Mouse (Mus musculus) inflammation-experienced regulatory T-cells, adult 16 weeks (primary cell): ENCODE results near the gene Ngrn. TPM values are rescaled to one million over a fixed set of nuclear protein-coding genes. Genes with fewer than 3 reads are reported as not detected.

Experiments
- polyA plus RNA-seq: library from polyadenylated mRNA; unstranded; fragments of 100-300 nt; shearing (Covaris generic); gene quantifications from one replicate; pipeline ENCODE4 v1.2.1, GENCODE M21; 2017

Ngrn gene
- 66.5 TPM for polyA plus RNA-seq

DNA sequence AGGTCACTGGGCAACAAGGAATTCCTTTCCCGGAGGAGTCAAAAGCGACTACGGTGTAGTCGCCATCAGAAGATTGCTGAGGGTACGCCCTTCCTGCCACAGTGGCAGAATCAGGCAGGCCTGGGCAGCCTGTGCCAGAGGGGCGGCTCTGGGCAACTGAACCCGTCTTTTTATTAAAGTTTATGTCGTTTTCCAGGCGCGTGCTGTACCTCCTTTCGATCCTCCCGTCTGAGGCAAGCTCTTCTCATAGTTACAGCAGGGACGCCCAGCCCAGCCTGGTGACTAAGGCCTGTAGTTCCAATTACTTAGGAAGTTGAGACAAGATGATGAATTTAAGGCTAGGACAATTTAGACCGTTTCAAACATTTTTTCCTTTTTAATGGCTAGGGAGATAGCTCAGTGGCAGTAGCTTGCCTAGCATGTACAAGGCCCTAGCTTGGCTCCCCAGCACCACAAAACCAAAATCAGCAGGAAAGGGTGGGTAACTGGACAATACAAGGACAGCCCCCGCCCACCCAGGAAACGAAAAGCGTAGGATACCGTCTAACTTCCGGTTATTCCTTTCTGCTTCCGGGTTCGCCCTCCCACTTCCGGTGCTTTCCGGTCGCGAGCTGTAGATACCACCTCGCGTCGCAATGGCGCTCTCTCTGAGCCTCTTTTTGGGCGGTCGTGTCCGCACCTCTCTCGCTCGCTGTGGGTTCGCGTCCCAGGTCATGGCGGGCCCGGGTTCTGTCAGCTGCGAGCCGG, at the start of gene Ngrn:
Gene Ngrn, plus strand, starts transcription at position 591 of the 747 bp plus-strand sequence.

DNA sequence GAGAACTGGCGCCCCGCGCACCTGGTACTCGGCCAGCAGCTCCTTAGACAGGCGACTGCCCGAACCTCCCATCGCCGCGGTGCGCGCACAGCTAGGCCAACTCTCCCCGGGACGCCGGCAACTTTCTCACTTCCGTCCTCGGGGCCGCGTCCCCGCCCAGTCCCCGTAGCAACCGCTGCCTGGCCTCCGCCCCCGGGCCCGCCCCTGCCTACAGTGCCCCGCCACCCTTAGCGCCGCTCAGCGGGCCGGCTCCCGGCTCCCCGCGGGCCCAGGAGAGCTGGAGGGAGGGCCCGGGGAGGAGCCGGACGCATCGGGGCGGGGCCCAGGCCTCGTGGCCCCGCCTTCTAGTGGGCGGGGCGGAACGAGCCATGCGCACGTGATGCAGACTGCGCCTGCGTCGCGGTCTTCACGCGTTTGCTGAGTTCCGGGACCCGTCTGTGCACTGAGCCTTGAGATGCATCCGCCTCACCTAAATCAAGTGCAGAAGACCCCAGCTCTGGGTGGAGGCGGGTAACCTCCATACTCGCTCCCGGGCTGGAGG, 28.5 kb upstream of the Ngrn start, which contains the start of the genes Cib1 and Gdpgp1:
Gene Cib1, minus strand, starts transcription at position 325 of the 541 bp plus-strand sequence.
Gene Gdpgp1, plus strand, starts transcription at position 377 of the 541 bp plus-strand sequence.

DNA sequence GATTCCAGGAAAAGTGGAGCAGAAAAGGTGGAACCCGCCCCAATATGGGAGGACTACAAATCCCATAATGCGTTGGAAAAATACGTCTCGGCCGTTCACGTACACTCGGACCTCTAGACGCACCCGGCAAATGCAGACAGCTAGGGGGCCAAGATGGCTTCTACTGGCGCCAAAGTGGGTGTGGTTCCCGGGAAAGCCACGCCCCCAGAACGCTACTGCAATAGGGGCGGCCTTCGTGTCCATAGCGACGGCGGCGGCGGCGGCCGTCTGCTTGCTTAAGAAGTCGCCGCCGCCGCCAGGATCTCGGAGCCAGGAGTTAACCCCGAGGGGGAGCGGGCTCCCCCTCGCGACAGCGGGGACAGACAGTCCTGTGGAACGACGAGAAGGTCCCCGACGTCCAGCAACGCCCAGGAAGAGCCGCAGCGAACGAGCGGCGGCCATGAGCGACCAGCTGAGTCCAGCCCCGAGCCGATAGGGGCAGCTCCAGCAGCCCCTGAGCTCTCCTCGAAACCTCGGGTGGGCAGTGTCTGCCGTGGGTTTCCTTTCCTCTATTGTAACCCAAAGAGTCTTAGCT, 14.8 kb upstream of the Ngrn start, which contains the start of gene Ttll13:
Gene Ttll13, plus strand, starts transcription at position 229 of the 574 bp plus-strand sequence.

DNA sequence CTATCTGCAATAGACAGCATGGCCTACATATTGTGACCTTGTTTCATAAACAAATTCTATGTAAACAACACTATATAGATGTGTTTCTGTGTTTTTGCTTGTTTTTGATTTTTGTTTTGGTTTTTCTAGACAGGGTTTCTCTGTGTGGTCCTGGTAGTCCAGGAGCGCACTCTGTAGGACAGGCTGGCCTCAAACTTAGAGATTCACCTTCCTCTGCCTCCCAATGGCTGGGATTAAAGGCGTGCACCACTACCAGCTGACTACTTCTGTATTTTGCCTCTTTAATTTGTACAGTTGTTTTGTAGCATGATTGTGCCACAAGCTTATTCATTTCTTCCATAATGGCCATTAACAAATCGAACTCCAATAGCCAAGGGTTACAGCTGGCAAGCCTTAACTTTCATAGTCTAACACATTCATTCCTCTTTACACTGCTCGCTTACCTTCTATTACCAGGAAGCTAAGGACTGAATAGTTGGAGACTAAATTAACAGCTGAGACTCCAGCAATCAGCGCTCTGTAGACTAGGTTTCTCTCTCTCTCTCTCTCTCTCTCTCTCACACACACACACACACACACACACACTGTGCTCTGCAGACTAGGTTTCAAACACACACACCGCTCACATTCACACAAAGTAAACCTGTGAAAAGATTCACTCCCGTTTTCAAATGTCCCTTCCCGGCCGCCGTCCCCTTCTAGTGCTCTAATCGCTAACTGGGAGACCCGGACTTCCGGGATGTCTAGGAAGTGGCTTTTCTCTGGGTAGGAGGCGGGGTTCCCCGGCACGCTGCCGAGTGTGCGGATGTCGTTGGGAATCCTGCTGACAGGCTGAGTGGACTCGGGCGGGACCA, 8.1 kb downstream of the Ngrn start, which contains the start of gene Vps33b:
Gene Vps33b, plus strand, starts transcription at position 753 of the 854 bp plus-strand sequence.

DNA sequence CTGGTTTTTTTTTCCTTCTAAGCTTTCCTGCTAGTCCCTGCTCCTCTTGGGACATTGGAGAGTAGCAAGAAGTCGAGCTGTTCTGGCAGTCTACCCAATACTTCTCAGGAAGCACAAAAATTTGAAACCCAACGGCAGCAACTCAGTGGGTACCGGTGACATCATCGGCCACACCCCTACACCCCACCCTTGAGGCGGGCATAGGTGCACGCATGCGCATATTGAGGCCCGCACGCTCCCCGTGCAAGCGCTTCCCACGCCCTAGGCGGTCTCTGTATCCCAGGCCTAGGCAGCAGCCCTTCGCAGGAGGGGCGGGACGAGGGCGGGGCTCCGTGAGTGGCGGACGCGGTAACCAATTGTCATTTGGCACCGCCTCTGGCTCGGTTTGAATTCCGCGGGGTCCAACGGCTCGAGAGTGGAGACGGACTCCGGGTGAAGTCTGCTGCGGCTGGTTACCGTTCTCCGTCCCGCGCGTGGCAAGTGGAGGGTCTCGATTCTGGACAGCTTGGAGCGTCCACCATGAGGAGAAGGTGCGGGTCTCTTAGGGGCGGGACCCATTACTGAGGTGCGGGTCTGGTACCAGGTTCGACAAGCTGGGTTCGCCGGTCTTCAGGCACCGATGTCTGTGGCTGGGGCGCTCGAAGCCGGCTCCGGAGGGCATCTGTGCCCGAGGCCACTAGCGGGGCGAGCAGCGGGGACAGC, 33.2 kb downstream of the Ngrn start, which contains the start of gene Prc1:
Gene Prc1, plus strand, starts transcription at position 389 of the 702 bp plus-strand sequence.

Other genes with a start within 250 kb of the Ngrn start
- gene Zfp710, start 236.4 kb upstream of the Ngrn start, polyA plus RNA-seq, result 3.4 TPM
- gene Idh2, start 145.8 kb upstream of the Ngrn start, polyA plus RNA-seq, result 52.6 TPM
- 10.4 TPM for gene Sema4b, start 74.4 kb upstream of the Ngrn start, polyA plus RNA-seq
- 176 TPM for gene Cib1, start 28.4 kb upstream of the Ngrn start, polyA plus RNA-seq
- 12.7 TPM for gene Gdpgp1, start 28.4 kb upstream of the Ngrn start, polyA plus RNA-seq
- gene Ttll13, start 14.8 kb upstream of the Ngrn start, polyA plus RNA-seq, result not detected
- 43.5 TPM for gene Vps33b, start 8.4 kb downstream of the Ngrn start, polyA plus RNA-seq
- 13.7 TPM for gene Prc1, start 33.2 kb downstream of the Ngrn start, polyA plus RNA-seq
- gene Rccd1, start 63.2 kb downstream of the Ngrn start, polyA plus RNA-seq, result 36.3 TPM
- gene Unc45a, start 79.8 kb downstream of the Ngrn start, polyA plus RNA-seq, result 110 TPM
- gene Hddc3, start 81.9 kb downstream of the Ngrn start, polyA plus RNA-seq, result 10.2 TPM
- 14.5 TPM for gene Man2a2, start 110.2 kb downstream of the Ngrn start, polyA plus RNA-seq
- 1.3 TPM for gene Fes, start 126.7 kb downstream of the Ngrn start, polyA plus RNA-seq
- gene Furin, start 144.2 kb downstream of the Ngrn start, polyA plus RNA-seq, result 4.7 TPM